Mouse (Mus musculus) layer of hippocampus, adult 8-10 months (tissue): Measurements from ENCODE around the gene C2cd4c. TPM values are rescaled to one million over a fixed set of nuclear protein-coding genes. Genes with fewer than 3 reads are reported as not detected.

Experiments used
- DNase-seq, 2 experiments: peaks; one replicate each; pipeline ENCODE4 v3.0.0; 2022; ENCODE audit warnings: low spot score in 2 of 2
- total RNA-seq, 4 experiments: library from RNA; stranded (reverse); gene quantifications; 2 replicates each; pipeline ENCODE4 v1.2.4; 2022

The C2cd4c gene
- total RNA-seq, 4 experiments from 2014 or later: 13.4 to 17.6 (median 15.5) TPM

GRCm38 (mm10) chr10:79612192-79613135 lies 1.4 kb downstream of the C2cd4c start:
- no peak for DNase-seq

GRCm38 (mm10) chr10:79611296-79611695 lies 2.5 kb downstream of the C2cd4c start:
- no peak for DNase-seq

GRCm38 (mm10) chr10:79609276-79609675 lies 4.5 kb downstream of the C2cd4c start:
- no peak for DNase-seq

- DNase-seq: no peak
Measured at GRCm38 (mm10) chr10:79607892-79608291, 5.9 kb downstream of the C2cd4c start.

- DNase-seq: no peak
Measured at GRCm38 (mm10) chr10:79606537-79606936, 7.3 kb downstream of the C2cd4c start.

- no peak for DNase-seq
Measured at GRCm38 (mm10) chr10:79597936-79598230, 15.9 kb downstream of the C2cd4c start.

- DNase-seq: peak; percentile 64 to 70
Measured at GRCm38 (mm10) chr10:79597051-79597935, 16.5 kb downstream of the C2cd4c start.

- no peak for DNase-seq
Measured at GRCm38 (mm10) chr10:79595590-79595929, 18.3 kb downstream of the C2cd4c start.

GRCm38 (mm10) chr10:79594872-79595589 lies 18.8 kb downstream of the C2cd4c start:
- peak in 1 of 2 experiments; percentile 69 for DNase-seq

GRCm38 (mm10) chr10:79594111-79594510 lies 19.7 kb downstream of the C2cd4c start:
- DNase-seq: no peak

GRCm38 (mm10) chr10:79590702-79591101 lies 23.1 kb downstream of the C2cd4c start:
- DNase-seq: no peak

- DNase-seq: no peak
Measured at GRCm38 (mm10) chr10:79587752-79588126, 26.1 kb downstream of the C2cd4c start.

GRCm38 (mm10) chr10:79587061-79587751 lies 26.6 kb downstream of the C2cd4c start, which contains the start of gene Theg:
Gene Theg (minus strand): TSS chr10:79587331.
- no peak for DNase-seq

- DNase-seq: no peak
Measured at GRCm38 (mm10) chr10:79586243-79586642, 27.6 kb downstream of the C2cd4c start.

GRCm38 (mm10) chr10:79585723-79586122 lies 28.1 kb downstream of the C2cd4c start:
- no peak for DNase-seq

- DNase-seq: no peak
Measured at GRCm38 (mm10) chr10:79585136-79585535, 28.7 kb downstream of the C2cd4c start.

GRCm38 (mm10) chr10:79584426-79584825 lies 29.4 kb downstream of the C2cd4c start:
- no peak for DNase-seq

- DNase-seq: no peak
Measured at GRCm38 (mm10) chr10:79584021-79584420, 29.8 kb downstream of the C2cd4c start.

GRCm38 (mm10) chr10:79581501-79581900 lies 32.3 kb downstream of the C2cd4c start:
- no peak for DNase-seq

- DNase-seq: no peak
Measured at GRCm38 (mm10) chr10:79580811-79581210, 33.0 kb downstream of the C2cd4c start.

- DNase-seq: no peak
Measured at GRCm38 (mm10) chr10:79580356-79580755, 33.5 kb downstream of the C2cd4c start.
